Mouse (Mus musculus): ENCODE measurements around the gene Cdkn1b.

Cdkn1b gene

DNA sequence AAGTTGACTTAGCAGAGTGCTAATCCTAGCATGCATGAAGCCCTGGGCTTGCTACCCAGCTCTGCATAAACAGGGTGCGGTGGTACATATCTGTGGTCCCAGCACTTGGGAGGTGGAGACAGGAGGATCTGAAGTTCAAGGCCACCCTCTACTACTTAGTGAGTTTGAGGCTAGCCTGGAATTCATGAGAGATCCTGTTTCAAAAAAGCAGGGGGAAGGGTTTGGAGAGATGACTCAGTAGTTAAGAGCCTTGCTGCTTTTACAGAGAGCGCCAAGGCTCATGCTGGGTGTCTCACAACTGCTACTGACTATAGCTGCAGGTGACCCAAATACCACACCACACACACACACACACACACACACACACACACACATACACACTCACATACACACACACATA lies 49.3 kb downstream of the Cdkn1b start:
- no peak for DNase-seq (ENCODE audit: low read depth, low spot score)

DNA sequence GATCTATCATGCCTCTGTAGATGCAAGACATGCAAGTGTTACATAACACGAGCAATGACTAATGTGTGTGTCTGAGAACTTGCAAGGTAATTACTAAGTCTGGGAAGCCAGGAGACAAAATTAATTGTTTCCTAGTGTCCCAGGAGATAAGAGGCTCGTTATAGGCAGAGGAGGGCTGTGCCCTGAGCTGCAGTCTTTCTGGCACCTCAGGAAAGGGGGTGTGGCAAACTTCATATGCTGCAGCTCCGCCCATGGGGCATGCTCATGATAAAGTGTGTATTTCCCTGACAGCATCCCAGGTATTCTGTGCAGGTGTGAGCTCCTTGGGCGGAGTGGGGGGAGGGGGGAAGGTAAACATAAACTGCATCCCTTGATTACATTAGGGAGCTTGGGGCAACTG lies 51.9 kb downstream of the Cdkn1b start:
- no peak for DNase-seq (ENCODE audit: low read depth, low spot score)

Measured in CD4-positive, CD25-positive, alpha-beta regulatory T cell, adult 2 months (primary cell).